Mouse (Mus musculus): ENCODE measurements around the gene Car5a.

DNA sequence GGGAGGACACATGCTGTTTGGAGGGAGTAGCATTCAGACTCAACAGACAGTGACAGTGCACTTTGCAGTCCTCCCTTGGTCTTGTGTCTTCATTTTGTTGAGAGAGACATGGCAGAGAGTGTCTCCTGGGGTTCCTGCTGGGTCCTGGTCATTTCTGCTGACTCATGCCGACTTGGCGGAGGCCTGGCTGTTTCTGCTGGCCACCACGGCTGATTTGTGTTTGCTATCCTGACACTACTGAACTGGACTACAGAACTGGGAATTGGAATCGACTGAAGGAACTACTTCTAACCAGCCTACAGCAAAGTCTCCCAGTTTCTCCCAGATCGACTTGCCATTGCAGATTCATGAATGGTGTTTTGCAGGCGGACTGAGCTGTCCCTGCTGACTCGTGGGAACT lies 6.0 kb downstream of the Car5a start:
- TF ChIP-seq POLR2A (IDR thresholded peaks at IDR 0.05; ENCODE audit: insufficient read depth, low read depth, low read length) (no peak), CTCF (IDR thresholded peaks at IDR 0.05) (no peak)

All from heart, adult 2 months (tissue).